Mouse (Mus musculus) intestine, embryonic 14.5 days (tissue): ENCODE results near the gene Cbarp. TPM values are rescaled to one million over a fixed set of nuclear protein-coding genes. Genes with fewer than 3 reads are reported as not detected.

Experiments used
- ATAC-seq: fragments of 200-750 bp; cut with Nextera tagmentation; replicated peaks from 2 replicates; pipeline ENCODE4 v1.8.0; 2017; ENCODE audit warnings: low read depth, moderate number of reproducible peaks, moderate TSS enrichment, moderate library complexity; ENCODE audit not compliant: low FRiP score, low TSS enrichment
- DNase-seq: peaks from one replicate; pipeline ENCODE4 v3.0.0-alpha.2; 2018; ENCODE audit warnings: low spot score
- H3K27ac ChIP-seq: fragments of 300-500 bp; sonication (generic); 2 replicates; pipeline ENCODE4 v1.5.1; 2014; ENCODE audit warnings: low read depth, mild to moderate bottlenecking, control low read depth
- H3K27me3 ChIP-seq: fragments of 300-500 bp; sonication (generic); replicated peaks from 2 replicates; pipeline ENCODE4 v1.6.1; 2014; ENCODE audit warnings: low read length, control low read depth; ENCODE audit not compliant: control insufficient read depth, insufficient read depth
- H3K36me3 ChIP-seq: fragments of 300-500 bp; sonication (generic); 2 replicates; pipeline ENCODE4 v1.6.1; 2014; ENCODE audit warnings: low read length, control low read depth; ENCODE audit not compliant: control insufficient read depth, insufficient read depth
- H3K4me1 ChIP-seq: fragments of 300-500 bp; sonication (generic); replicated peaks from 2 replicates; pipeline ENCODE4 v1.6.1; 2014; ENCODE audit warnings: low read length, control low read depth, mixed read lengths; ENCODE audit not compliant: control insufficient read depth, insufficient read depth
- H3K4me2 ChIP-seq: fragments of 300-500 bp; sonication (generic); 2 replicates; pipeline ENCODE4 v1.6.1; 2014; ENCODE audit warnings: low read length
- H3K4me3 ChIP-seq: fragments of 300-500 bp; sonication (generic); 2 replicates; pipeline ENCODE4 v1.5.1; 2014; ENCODE audit warnings: low read depth, low read length, control low read depth, mixed read lengths
- H3K9ac ChIP-seq: fragments of 300-500 bp; sonication (generic); 2 replicates; pipeline ENCODE4 v1.6.1; 2014; ENCODE audit warnings: mild to moderate bottlenecking, low read length
- H3K9me3 ChIP-seq: fragments of 300-500 bp; sonication (generic); 2 replicates; pipeline ENCODE4 v1.6.1; 2016; ENCODE audit warnings: low read length, control low read depth; ENCODE audit not compliant: control insufficient read depth
- WGBS: fragments of 180-500 bp; shearing (Covaris S2); extraction: QIAGEN DNeasy Blood & Tissue Kit; methylation state at CpG from one replicate; pipeline ENCODE4 v1.1.7; 2014; 5-methylcytosine and 5-hydroxymethylcytosine counted together
- polyA plus RNA-seq: library from polyadenylated mRNA; unstranded; fragments of >200 nt; fragmentation: Nextera tagmentation; extraction: Ambion mirVana; gene quantifications from 2 replicates; pipeline ENCODE4 v1.2.1, GENCODE M21; 2014

The Cbarp gene
- polyA plus RNA-seq, 1 experiment from 2014 or later: 8.5 TPM

- DNase-seq (peak; percentile 77), ATAC-seq (peak; percentile 4; the same call in 1 of the 2 replicates)
- WGBS: under 1% methylated on average over 63 of the region's 94 CpGs
Observed at GRCm38 (mm10) chr10:80138553-80139438, 1.8 kb downstream of the Cbarp start, which contains the start of gene Atp5d. Gene Atp5d, plus strand, starts transcription at chr10:80138632.

DNA sequence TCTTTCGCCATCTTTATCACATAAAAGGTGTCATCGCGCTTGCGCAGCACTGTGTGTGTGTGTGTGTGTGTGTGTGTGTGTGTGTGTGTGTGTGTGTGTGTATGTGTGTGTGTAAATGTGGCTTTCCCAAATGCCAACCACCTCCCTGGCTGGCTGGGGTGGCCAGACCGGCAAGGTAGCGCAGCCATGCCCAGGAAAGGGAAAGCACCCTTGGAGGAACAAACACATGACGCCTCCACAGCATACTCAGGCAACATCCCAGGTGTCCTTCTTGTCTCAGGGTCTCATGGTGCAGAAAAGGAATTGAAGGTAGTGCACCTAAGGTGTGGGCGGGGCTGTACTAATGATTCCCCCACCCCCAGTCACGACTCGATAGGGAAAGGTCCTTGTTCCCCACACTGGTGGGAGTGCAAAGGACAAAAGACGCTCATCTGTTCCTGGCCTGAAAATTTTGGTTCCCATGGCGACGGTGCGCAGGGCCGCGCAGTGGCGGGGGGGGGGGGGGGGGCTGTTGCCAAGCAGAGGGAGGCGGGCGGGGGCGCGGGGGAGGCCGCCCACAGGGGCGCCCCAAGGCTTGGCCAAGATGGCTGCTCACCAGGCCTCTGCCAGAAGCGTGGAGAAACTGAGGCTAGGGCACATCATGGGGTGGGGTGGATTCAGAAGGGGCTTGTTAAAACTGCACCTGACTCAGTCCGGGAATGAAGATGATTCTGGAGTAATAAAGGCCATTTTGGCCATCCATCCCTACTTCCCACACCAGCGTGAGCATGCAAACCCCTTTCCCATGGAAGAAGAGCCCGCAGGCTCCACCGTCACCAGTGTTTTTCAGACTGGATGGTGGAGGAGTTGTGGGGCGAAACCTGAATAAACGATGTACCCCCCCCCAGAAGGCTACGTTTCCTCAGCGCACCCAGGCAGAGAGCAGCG lies 2.7 kb downstream of the Cbarp start:
- H3K4me3 ChIP-seq: peak overlapping the region; percentile 63
- WGBS: 6% methylated on average over 28 of the region's 33 CpGs
- no peak for DNase-seq
- no peak overlapping the region for H3K27ac ChIP-seq
- H3K9ac ChIP-seq: peak overlapping the region; percentile 67
- ATAC-seq: no peak
- H3K4me1 ChIP-seq: peaks cover 24% of the 10 kb centered on the region
- peaks cover 17% of the 10 kb centered on the region; the same call in 1 of the 2 replicates for H3K36me3 ChIP-seq
- peak overlapping the region; percentile 97 for H3K4me2 ChIP-seq
- H3K27me3 ChIP-seq: peaks cover 25% of the 10 kb centered on the region
- no peaks in the 10 kb centered on the region for H3K9me3 ChIP-seq

More at GRCm38 (mm10) chr10:80138553-80139438, 1.8 kb downstream of the Cbarp start, which contains the start of gene Atp5d:
- peak within 1 kb of the TSS; percentile 97 for H3K4me2 ChIP-seq
- peaks cover 14% of the 10 kb centered on the region for H3K36me3 ChIP-seq
- H3K27ac ChIP-seq: peak within 1 kb of the TSS; percentile 69
- peak within 1 kb of the TSS; percentile 63 for H3K4me3 ChIP-seq
- H3K9ac ChIP-seq: peak within 1 kb of the TSS; percentile 67
- H3K9me3 ChIP-seq: no peaks in the 10 kb centered on the region
- peaks cover 29% of the 10 kb centered on the region for H3K4me1 ChIP-seq
- H3K27me3 ChIP-seq: peaks cover 25% of the 10 kb centered on the region

GRCm38 (mm10) chr10:80136952-80137625 lies 3.5 kb downstream of the Cbarp start:
- H3K9me3 ChIP-seq: no peaks in the 10 kb centered on the region
- H3K27ac ChIP-seq: no peak overlapping the region
- peak overlapping the region; percentile 63 for H3K4me3 ChIP-seq
- H3K4me1 ChIP-seq: peaks cover 21% of the 10 kb centered on the region
- H3K36me3 ChIP-seq: peaks cover 25% of the 10 kb centered on the region
- peaks cover 25% of the 10 kb centered on the region for H3K27me3 ChIP-seq
- peak overlapping the region; percentile 97 for H3K4me2 ChIP-seq
- DNase-seq (peak; percentile 67), ATAC-seq (no peak)
- WGBS: 7% methylated on average over 28 of the region's 29 CpGs
- H3K9ac ChIP-seq: peak overlapping the region; percentile 34; the same call in 1 of the 2 replicates

DNA sequence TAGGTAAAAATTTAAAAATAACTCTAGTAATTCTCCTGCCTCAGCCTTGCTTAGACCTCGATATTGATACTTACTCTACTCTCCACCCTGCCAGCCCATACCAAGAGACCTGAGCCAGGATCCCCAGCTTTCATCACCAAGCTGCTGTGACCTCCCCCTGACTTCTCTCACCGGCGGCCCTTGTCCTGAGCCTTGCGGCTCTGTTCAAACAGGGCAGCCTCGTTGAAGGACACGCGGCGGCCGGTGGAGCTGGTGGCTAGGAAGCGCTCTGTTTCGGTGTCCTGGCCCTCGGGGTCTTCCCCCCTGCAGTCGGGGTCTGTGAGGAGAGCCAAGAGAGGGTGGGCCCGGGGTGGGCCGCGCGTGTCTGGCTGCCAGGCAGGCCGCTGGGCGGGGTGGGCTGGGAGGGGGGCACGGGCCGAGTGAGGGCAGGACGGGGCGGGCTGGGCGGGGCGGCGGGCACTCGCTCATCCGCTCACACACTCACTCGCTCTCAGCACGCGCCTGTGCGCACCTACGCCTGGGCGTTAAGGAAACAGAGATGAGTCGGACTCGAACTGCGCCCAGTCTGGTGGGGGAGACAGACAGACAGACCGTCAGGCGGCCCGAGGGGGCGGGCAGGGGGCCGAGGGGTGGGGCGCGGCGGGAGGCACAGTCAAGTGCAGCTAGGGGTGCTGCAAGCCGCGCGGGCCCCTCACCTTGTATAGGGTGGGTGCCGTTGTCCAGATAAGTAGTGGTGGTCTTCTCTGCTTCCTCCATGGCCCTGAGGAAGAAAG lies 4.3 kb downstream of the Cbarp start:
- no peak overlapping the region; the same call in 1 of the 2 replicates for H3K9ac ChIP-seq

GRCm38 (mm10) chr10:80135641-80136040 lies 5.0 kb downstream of the Cbarp start:
- Histone ChIP-seq H3K27ac (no peak overlapping the region), H3K4me2 (no peak overlapping the region), H3K9ac (no peak overlapping the region), H3K4me1 (peaks cover 31% of the 10 kb centered on the region), H3K4me3 (no peak overlapping the region), H3K27me3 (peaks cover 25% of the 10 kb centered on the region), H3K36me3 (peaks cover 38% of the 10 kb centered on the region), H3K9me3 (no peaks in the 10 kb centered on the region)
- 97% methylated on average over 1 of the region's 1 CpGs for WGBS
- no peak for ATAC-seq
- no peak for DNase-seq

More for the DNA sequence above, 4.3 kb downstream of the Cbarp start:
- peaks cover 25% of the 10 kb centered on the region for H3K27me3 ChIP-seq
- H3K4me1 ChIP-seq: peaks cover 26% of the 10 kb centered on the region
- ATAC-seq (no peak), DNase-seq (no peak)
- WGBS: 16% methylated on average over 37 of the region's 49 CpGs
- peaks cover 31% of the 10 kb centered on the region for H3K36me3 ChIP-seq
- H3K4me2 ChIP-seq: peak overlapping the region; percentile 97
- H3K4me3 ChIP-seq: peak overlapping the region; percentile 63
- H3K9me3 ChIP-seq: no peaks in the 10 kb centered on the region
- no peak overlapping the region for H3K27ac ChIP-seq

- ATAC-seq (no peak), DNase-seq (no peak)
- H3K9ac ChIP-seq: no peak overlapping the region
- H3K4me1 ChIP-seq: peaks cover 31% of the 10 kb centered on the region
- 81% methylated on average over 10 of the region's 10 CpGs for WGBS
- H3K36me3 ChIP-seq: peaks cover 43% of the 10 kb centered on the region
- no peak overlapping the region for H3K4me2 ChIP-seq
- peaks cover 25% of the 10 kb centered on the region for H3K27me3 ChIP-seq
- H3K9me3 ChIP-seq: no peaks in the 10 kb centered on the region
- H3K4me3 ChIP-seq: no peak overlapping the region
- no peak overlapping the region for H3K27ac ChIP-seq
Observed at GRCm38 (mm10) chr10:80135161-80135560, 5.5 kb downstream of the Cbarp start.

- H3K9me3 ChIP-seq: no peaks in the 10 kb centered on the region
- DNase-seq: no peak
- H3K4me1 ChIP-seq: peaks cover 34% of the 10 kb centered on the region
- H3K27ac ChIP-seq: no peak overlapping the region
- H3K27me3 ChIP-seq: peaks cover 25% of the 10 kb centered on the region
- H3K9ac ChIP-seq: no peak overlapping the region
- no peak for ATAC-seq
- H3K4me2 ChIP-seq: no peak overlapping the region
- no peak overlapping the region for H3K4me3 ChIP-seq
- WGBS: 89% methylated on average over 9 of the region's 9 CpGs
- peaks cover 50% of the 10 kb centered on the region for H3K36me3 ChIP-seq
Observed at GRCm38 (mm10) chr10:80134421-80134820, 6.2 kb downstream of the Cbarp start.
